Mouse (Mus musculus) lung, adult 2 months (tissue): ENCODE measurements around the gene Arhgap29.

ENCODE experiments used
- CTCF ChIP-seq: fragments of 200-500 bp; IDR thresholded peaks from 2 replicates; pipeline ENCODE4 v1.5.1; 2011; ENCODE audit warnings: mild to moderate bottlenecking, low read length, control low read depth; ENCODE audit not compliant: insufficient read depth
- POLR2A ChIP-seq: fragments of 200-500 bp; IDR thresholded peaks from 2 replicates; pipeline ENCODE4 v1.6.1; 2011; ENCODE audit warnings: low read depth, mild to moderate bottlenecking, control low read depth, low read length, borderline replicate concordance; ENCODE audit errors: extremely low read depth

- TF ChIP-seq CTCF (no peak), POLR2A (no peak)
Measured at GRCm38 (mm10) chr3:121903695-121904094, 48.6 kb upstream of the Arhgap29 start.
